Mouse (Mus musculus) lung, adult 2 months (tissue): ENCODE measurements around the gene Ccdc9. TPM values are rescaled to one million over a fixed set of nuclear protein-coding genes. Genes with fewer than 3 reads are reported as not detected.

Experiments used
- DNase-seq: peaks from one replicate; pipeline ENCODE4 v3.0.0; 2022
- H3K4me1 ChIP-seq: fragments of 200-500 bp; 2 replicates; pipeline ENCODE4 v1.6.1; 2011; ENCODE audit warnings: low read length; ENCODE audit not compliant: control insufficient read depth, insufficient read depth
- H3K4me3 ChIP-seq: fragments of 200-500 bp; replicated peaks from 2 replicates; pipeline ENCODE3; 2011; ENCODE audit warnings: low read depth, mild to moderate bottlenecking, control low read depth, low read length; ENCODE audit errors: extremely low read depth
- CTCF ChIP-seq: fragments of 200-500 bp; IDR thresholded peaks from 2 replicates; pipeline ENCODE4 v1.5.1; 2011; ENCODE audit warnings: mild to moderate bottlenecking, low read length, control low read depth; ENCODE audit not compliant: insufficient read depth
- POLR2A ChIP-seq: fragments of 200-500 bp; IDR thresholded peaks from 2 replicates; pipeline ENCODE4 v1.6.1; 2011; ENCODE audit warnings: low read depth, mild to moderate bottlenecking, control low read depth, low read length, borderline replicate concordance; ENCODE audit errors: extremely low read depth
- WGBS: fragments of 180-500 bp; shearing (Covaris S2); methylation state at CpG from one replicate; pipeline ENCODE4 v1.1.7; 2018; 5-methylcytosine and 5-hydroxymethylcytosine counted together
- polyA plus RNA-seq: library from polyadenylated mRNA; depleted of rRNA; stranded (reverse); fragments of >200 nt; gene quantifications from 2 replicates; pipeline ENCODE4 v1.2.3, GENCODE M21; 2012

Gene Ccdc9
- polyA plus RNA-seq, 1 experiment = 47.3 TPM

DNA sequence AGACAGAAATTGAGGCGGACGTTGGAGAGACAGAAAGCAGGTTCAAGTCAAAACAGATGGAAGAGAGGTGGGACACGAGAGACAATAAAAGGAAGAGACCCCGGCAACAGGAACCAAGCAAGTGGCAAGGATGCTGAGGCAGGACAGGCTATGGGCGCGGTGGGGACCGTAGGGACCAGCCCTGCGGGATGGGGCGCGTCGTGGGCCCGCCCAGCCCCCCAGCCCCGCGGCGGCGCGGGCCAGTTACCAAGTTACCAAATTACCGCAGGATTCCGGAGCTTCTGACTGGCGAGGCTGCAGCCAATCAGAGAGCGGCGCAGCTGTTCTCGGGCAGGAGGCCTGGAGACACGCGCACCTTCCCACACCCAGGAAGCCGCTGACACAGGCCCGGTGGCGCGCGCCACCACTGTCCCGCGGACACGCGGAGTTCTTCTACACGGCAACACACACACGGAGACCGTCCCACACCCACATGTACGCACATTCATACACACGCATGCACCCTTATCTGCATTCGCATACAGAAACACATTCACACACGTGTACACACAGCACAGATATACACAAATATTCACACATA lies 8.8 kb upstream of the Ccdc9 start:
- H3K4me3 ChIP-seq = peak overlapping the region; percentile 74
- peak; percentile 55; the same call in 1 of the 2 replicates for TF ChIP-seq POLR2A
- TF ChIP-seq CTCF = no peak
- H3K4me1 ChIP-seq = peaks cover 6% of the 10 kb centered on the region; the same call in 1 of the 2 replicates
- under 1% methylated on average over 41 of the region's 41 CpGs for WGBS
- peak; percentile 82 for DNase-seq

GRCm38 (mm10) chr7:16294837-16295236 lies 8.2 kb upstream of the Ccdc9 start:
- peak; percentile 94 for DNase-seq
- peak overlapping the region; percentile 74 for H3K4me3 ChIP-seq
- under 1% methylated on average over 23 of the region's 23 CpGs for WGBS
- H3K4me1 ChIP-seq = peaks cover 6% of the 10 kb centered on the region; the same call in 1 of the 2 replicates
- TF ChIP-seq CTCF (peak; percentile 88), POLR2A (no peak)

- TF ChIP-seq POLR2A (no peak), CTCF (peak; percentile 40)
- 21% methylated on average over 4 of the region's 4 CpGs for WGBS
- H3K4me3 ChIP-seq = no peak overlapping the region
- peaks cover 6% of the 10 kb centered on the region; the same call in 1 of the 2 replicates for H3K4me1 ChIP-seq
- DNase-seq = no peak
Measured at GRCm38 (mm10) chr7:16294346-16294745, 7.8 kb upstream of the Ccdc9 start.

GRCm38 (mm10) chr7:16287791-16288190 lies 1.2 kb upstream of the Ccdc9 start:
- no peak for DNase-seq
- TF ChIP-seq POLR2A = no peak
- no peak for TF ChIP-seq CTCF
- WGBS = 71% methylated on average over 1 of the region's 1 CpGs
- no peak overlapping the region for H3K4me3 ChIP-seq
- no peaks in the 10 kb centered on the region for H3K4me1 ChIP-seq

- TF ChIP-seq POLR2A = no peak
- no peak for TF ChIP-seq CTCF
- H3K4me3 ChIP-seq = no peak overlapping the region
Measured at GRCm38 (mm10) chr7:16287016-16287415, 421 bp upstream of the Ccdc9 start.

GRCm38 (mm10) chr7:16285450-16286025 lies 1.1 kb downstream of the Ccdc9 start:
- WGBS = 1% methylated on average over 14 of the region's 14 CpGs
- DNase-seq = peak; percentile 75
- Histone ChIP-seq H3K4me3 (peak overlapping the region; percentile 71), H3K4me1 (no peaks in the 10 kb centered on the region)
- TF ChIP-seq CTCF = no peak
- TF ChIP-seq POLR2A = no peak

More at GRCm38 (mm10) chr7:16287016-16287415, 421 bp upstream of the Ccdc9 start:
- WGBS = 65% methylated on average over 2 of the region's 2 CpGs
- DNase-seq = no peak
- no peaks in the 10 kb centered on the region for H3K4me1 ChIP-seq

DNA sequence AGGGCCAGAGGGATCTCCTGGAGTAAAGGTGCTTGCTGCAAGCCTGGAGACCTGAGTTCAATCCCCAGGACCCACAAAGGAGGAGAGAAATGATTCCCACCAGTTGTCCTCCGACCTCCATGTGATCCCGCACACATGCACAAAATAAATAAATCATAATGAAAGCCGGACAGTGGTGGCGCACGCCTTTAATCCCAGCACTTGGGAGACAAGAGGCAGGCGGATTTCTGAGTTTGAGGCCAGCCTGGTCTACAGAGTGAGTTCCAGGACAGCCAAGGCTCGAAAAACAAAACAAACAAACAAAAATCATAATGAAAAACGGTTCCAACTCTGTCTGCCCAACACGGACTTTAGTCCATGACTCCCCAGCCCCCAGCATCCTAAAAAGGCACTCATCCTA lies 1.7 kb downstream of the Ccdc9 start:
- TF ChIP-seq POLR2A (no peak), CTCF (no peak)
- no peaks in the 10 kb centered on the region for H3K4me1 ChIP-seq
- 40% methylated on average over 9 of the region's 9 CpGs for WGBS
- no peak overlapping the region for H3K4me3 ChIP-seq
- no peak for DNase-seq

- H3K4me3 ChIP-seq = no peak overlapping the region
- TF ChIP-seq CTCF = no peak
- no peak for TF ChIP-seq POLR2A
- no peaks in the 10 kb centered on the region for H3K4me1 ChIP-seq
- 89% methylated on average over 8 of the region's 8 CpGs for WGBS
- DNase-seq = no peak
Measured at GRCm38 (mm10) chr7:16284001-16284400, 2.6 kb downstream of the Ccdc9 start.

DNA sequence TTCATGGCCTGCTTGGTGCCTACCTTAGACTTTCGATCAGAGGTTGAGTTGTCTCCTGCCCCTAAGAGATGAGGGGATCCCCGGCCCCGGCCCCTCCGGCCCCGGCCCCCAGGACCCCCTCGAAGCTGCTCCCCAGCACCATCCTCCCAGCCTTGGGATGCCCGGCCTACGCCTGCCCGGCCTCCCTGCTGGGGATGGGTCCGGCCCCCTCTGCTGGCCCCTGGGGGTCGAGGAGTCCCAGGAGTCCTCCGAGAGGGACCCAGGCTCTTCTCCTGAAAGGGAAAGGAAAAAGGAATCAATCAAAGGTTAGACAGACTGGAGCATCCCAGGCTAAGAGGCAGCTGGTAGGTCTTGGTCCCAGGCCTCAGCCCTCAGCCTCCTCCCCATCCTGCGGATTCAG lies 4.3 kb downstream of the Ccdc9 start:
- no peak for TF ChIP-seq CTCF
- TF ChIP-seq POLR2A = no peak
- no peak for DNase-seq
- WGBS = 88% methylated on average over 13 of the region's 13 CpGs
- H3K4me1 ChIP-seq = no peaks in the 10 kb centered on the region
- H3K4me3 ChIP-seq = no peak overlapping the region

- Histone ChIP-seq H3K4me1 (no peaks in the 10 kb centered on the region), H3K4me3 (no peak overlapping the region)
- no peak for DNase-seq
- 82% methylated on average over 11 of the region's 11 CpGs for WGBS
- TF ChIP-seq CTCF (no peak), POLR2A (no peak)
Measured at GRCm38 (mm10) chr7:16280721-16281120, 5.9 kb downstream of the Ccdc9 start.
